Mouse (Mus musculus) left cerebral cortex, postnatal 10 days (tissue): ENCODE data around the gene Tead4. TPM values are rescaled to one million over a fixed set of nuclear protein-coding genes. Genes with fewer than 3 reads are reported as not detected.
"Not testable (repeated sequence)": the region's sequence is repeated elsewhere in the genome, so short reads cannot be mapped to it uniquely, and the experiment has no call there.

Experiments
- DNase-seq, 2 experiments: peaks; one replicate each; pipeline ENCODE4 v3.0.0; 2021 to 2022; ENCODE audit warnings: low spot score in 2 of 2, mixed read lengths in 1 of 2; ENCODE audit errors: extremely low spot score in 1 of 2
- intact Hi-C: fragments of 180-260 bp; cut with DNase I; formaldehyde crosslinking; loops from one replicate; pipeline ENCODE4 v1.15.1; 2025
- total RNA-seq, 2 experiments: library from RNA; stranded (reverse); gene quantifications; 2 replicates each; pipeline ENCODE4 v1.2.3; 2021

The Tead4 gene
- total RNA-seq, 2 experiments from 2014 or later = 0.85 to 1.1 TPM

- DNase-seq = no peak
- intact Hi-C loops = no loop called here
Measured at GRCm38 (mm10) chr6:128259252-128259651, 41.4 kb downstream of the Tead4 start.

GRCm38 (mm10) chr6:128255941-128256340, 44.7 kb downstream of the Tead4 start:
- DNase-seq = no peak
- intact Hi-C loops = no loop called here

- intact Hi-C loops = no loop called here
- DNase-seq = no peak
Measured at GRCm38 (mm10) chr6:128255292-128255691, 45.3 kb downstream of the Tead4 start.

- intact Hi-C loops = no loop called here
Measured at GRCm38 (mm10) chr6:128254551-128254950, 46.1 kb downstream of the Tead4 start.

GRCm38 (mm10) chr6:128253111-128253510, 47.5 kb downstream of the Tead4 start:
- no peak for DNase-seq
- intact Hi-C loops = no loop called here

More at GRCm38 (mm10) chr6:128254551-128254950, 46.1 kb downstream of the Tead4 start:
- no peak for DNase-seq

- intact Hi-C loops = no loop called here
Measured at GRCm38 (mm10) chr6:128250596-128250995, 50.0 kb downstream of the Tead4 start.

GRCm38 (mm10) chr6:128237102-128237763, 63.4 kb downstream of the Tead4 start:
- no peak for DNase-seq
- intact Hi-C loops = loop anchor here (10.0 kb wide), 1 partner anchor 178 kb away; no protein-coding TSS in a partner anchor

More at GRCm38 (mm10) chr6:128250596-128250995, 50.0 kb downstream of the Tead4 start:
- no peak for DNase-seq

GRCm38 (mm10) chr6:128236581-128236980, 64.0 kb downstream of the Tead4 start:
- DNase-seq = no peak
- intact Hi-C loops = loop anchor here (10.0 kb wide), 1 partner anchor 178 kb away; no protein-coding TSS in a partner anchor

- intact Hi-C loops = loop anchor here (1.0 to 10.0 kb wide), 2 partner anchors 73 to 181 kb away; no protein-coding TSS in a partner anchor
- DNase-seq = peak in 1 of 2 experiments; percentile 34
Measured at GRCm38 (mm10) chr6:128234206-128234605, 66.4 kb downstream of the Tead4 start.

GRCm38 (mm10) chr6:128232216-128232615, 68.4 kb downstream of the Tead4 start:
- intact Hi-C loops = loop anchor here (10.0 kb wide), 1 partner anchor 183 kb away; no protein-coding TSS in a partner anchor
- DNase-seq = no peak

GRCm38 (mm10) chr6:128231741-128232140, 68.9 kb downstream of the Tead4 start:
- intact Hi-C loops = loop anchor here (10.0 kb wide), 1 partner anchor 183 kb away; no protein-coding TSS in a partner anchor
- DNase-seq = no peak

- no peak for DNase-seq
- intact Hi-C loops = no loop called here
Measured at GRCm38 (mm10) chr6:128227438-128228017, 73.1 kb downstream of the Tead4 start.

- no peak for DNase-seq
- intact Hi-C loops = no loop called here
Measured at GRCm38 (mm10) chr6:128226941-128227340, 73.7 kb downstream of the Tead4 start.

GRCm38 (mm10) chr6:128225846-128226176, 74.8 kb downstream of the Tead4 start:
- no peak for DNase-seq
- intact Hi-C loops = no loop called here

GRCm38 (mm10) chr6:128225009-128225845, 75.4 kb downstream of the Tead4 start:
- no peak for DNase-seq

GRCm38 (mm10) chr6:128223159-128223558, 77.5 kb downstream of the Tead4 start:
- DNase-seq = no peak
- intact Hi-C loops = no loop called here

More at GRCm38 (mm10) chr6:128225009-128225845, 75.4 kb downstream of the Tead4 start:
- intact Hi-C loops = no loop called here

- DNase-seq, intact Hi-C loops: not testable (repeated sequence)
Measured at GRCm38 (mm10) chr6:128215004-128215403, 85.6 kb downstream of the Tead4 start.

GRCm38 (mm10) chr6:128209199-128209598, 91.4 kb downstream of the Tead4 start:
- intact Hi-C loops, DNase-seq: not testable (repeated sequence)

GRCm38 (mm10) chr6:128208491-128209170, 92.0 kb downstream of the Tead4 start:
- intact Hi-C loops = no loop called here
- DNase-seq = no peak
